Mouse (Mus musculus) spleen, adult 2 months (tissue): ENCODE measurements around the gene H2-Q10.
A peak's percentile ranks its signal among the peaks of the same experiment; 100 is the strongest.
"Not testable (repeated sequence)": the region's sequence is repeated elsewhere in the genome, so short reads cannot be mapped to it uniquely, and the experiment has no call there.

ENCODE experiments used
- CTCF ChIP-seq: fragments of 200-500 bp; IDR thresholded peaks from 2 replicates; pipeline ENCODE4 v1.5.1; 2011; ENCODE audit warnings: mild to moderate bottlenecking, inconsistent platforms; ENCODE audit not compliant: insufficient read depth, insufficient read length, insufficient replicate concordance; ENCODE audit errors: extremely low read depth
- POLR2A ChIP-seq: fragments of 200-500 bp; IDR thresholded peaks from 2 replicates; pipeline ENCODE4 v1.6.1; 2011; ENCODE audit warnings: low read depth, low read length, inconsistent platforms

DNA sequence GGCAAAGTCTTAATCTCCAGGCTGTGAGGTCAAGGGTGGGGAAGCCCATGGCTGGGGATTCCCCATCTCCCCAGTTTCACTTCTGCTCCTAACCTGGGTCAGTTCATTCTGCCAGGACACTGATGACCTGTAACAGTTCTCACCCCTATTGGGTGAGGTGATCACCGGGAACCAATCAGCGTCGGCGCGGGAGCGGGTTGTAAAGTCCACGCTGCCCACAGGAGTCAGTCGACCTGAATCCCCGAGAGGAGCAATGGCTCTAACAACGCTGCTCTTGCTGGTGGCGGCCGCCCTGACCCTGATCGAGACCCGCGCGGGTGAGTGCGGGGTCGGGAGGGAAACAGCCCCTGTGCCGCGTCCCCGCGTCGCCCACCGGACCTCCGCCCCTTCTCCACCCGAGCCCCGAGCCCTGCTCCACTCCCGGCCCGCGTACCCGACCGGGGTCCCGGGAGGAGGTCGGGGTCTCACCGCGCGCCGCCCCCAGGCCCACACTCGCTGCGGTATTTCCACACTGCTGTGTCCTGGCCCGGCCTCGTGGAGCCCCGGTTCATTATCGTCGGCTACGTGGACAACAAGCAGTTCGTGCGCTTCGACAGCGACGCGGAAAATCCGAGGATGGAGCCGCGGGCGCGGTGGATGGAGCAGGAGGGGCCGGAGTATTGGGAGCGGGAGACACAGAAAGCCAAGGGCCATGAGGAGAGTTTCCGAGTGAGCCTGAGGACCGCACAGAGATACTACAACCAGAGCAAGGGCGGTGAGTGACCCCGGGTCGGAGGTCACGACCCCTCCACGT is 45.1 kb upstream of the H2-Q10 start, which contains the start of gene H2-Q6:
- TF ChIP-seq CTCF, result not testable (repeated sequence)
- peak; percentile 78 for TF ChIP-seq POLR2A
